Mouse (Mus musculus): ENCODE data around the gene Tex26. TPM values are rescaled to one million over a fixed set of nuclear protein-coding genes. Genes with fewer than 3 reads are reported as not detected.
A peak's percentile ranks its signal among the peaks of the same experiment; 100 is the strongest.

Tex26 gene
- polyA plus RNA-seq, 1 experiment from 2014 or later = 3.1 TPM

DNA sequence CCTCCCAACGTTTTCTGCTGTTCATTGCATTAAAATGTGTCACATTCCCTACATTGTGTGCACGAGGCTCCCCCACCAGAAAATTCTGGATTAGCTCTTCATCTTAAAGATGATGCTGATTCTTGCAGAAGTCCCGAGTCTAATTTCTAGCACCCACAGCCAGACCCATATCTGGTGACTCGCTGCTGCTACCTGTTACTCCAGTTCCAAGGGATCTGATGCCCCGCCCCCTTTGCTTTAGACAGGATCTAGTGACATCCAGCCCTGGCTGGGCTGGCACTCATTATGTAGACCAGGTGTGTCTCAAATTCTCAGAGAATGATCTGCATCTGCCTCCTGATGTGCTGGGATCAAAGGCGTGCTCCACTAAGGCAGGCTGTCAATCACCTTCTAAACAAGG, 2.3 kb upstream of the Tex26 start:
- H3K9me3 ChIP-seq (replicated peaks) = no peaks in the 10 kb centered on the region
- H3K4me3 ChIP-seq = no peak overlapping the region
- WGBS = 73% methylated on average over 6 of the region's 6 CpGs
- no peak overlapping the region for H3K27ac ChIP-seq
- no peak overlapping the region for H3K4me2 ChIP-seq
- H3K36me3 ChIP-seq (ENCODE audit: poor library complexity, severe bottlenecking) = no peaks in the 10 kb centered on the region
- H3K9ac ChIP-seq = no peak overlapping the region
- no peaks in the 10 kb centered on the region for H3K27me3 ChIP-seq
- peaks cover 38% of the 10 kb centered on the region for H3K4me1 ChIP-seq
- ATAC-seq = no peak

DNA sequence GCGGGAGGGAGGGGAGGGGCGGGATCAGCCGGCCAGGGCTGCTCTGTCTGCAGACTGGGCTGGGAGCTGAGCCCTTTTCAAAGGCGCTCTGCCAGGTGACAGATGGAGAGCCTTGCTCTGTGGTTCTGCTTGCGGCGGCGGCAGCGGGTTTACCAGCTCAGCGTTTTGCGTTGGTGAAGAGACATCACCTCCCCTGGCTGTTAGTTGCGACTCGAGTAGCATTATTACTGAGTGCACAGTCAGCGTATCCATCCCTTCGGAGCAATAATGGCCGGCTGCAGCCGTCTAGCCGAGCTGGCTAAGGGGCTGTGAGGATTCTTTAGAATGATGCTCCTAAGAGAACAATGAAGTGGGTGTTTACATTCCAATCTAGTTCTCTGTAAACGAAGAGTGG, 717 bp downstream of the Tex26 start:
- peak overlapping the region; percentile 73 for H3K4me2 ChIP-seq
- H3K27ac ChIP-seq = peak overlapping the region; percentile 99
- no peaks in the 10 kb centered on the region for H3K27me3 ChIP-seq
- H3K36me3 ChIP-seq (ENCODE audit: poor library complexity, severe bottlenecking) = no peaks in the 10 kb centered on the region
- H3K4me1 ChIP-seq = peaks cover 37% of the 10 kb centered on the region
- 0% methylated on average over 17 of the region's 18 CpGs for WGBS
- ATAC-seq = peak; percentile 87
- H3K9ac ChIP-seq = peak overlapping the region; percentile 72
- H3K4me3 ChIP-seq = peak overlapping the region; percentile 45
- H3K9me3 ChIP-seq (replicated peaks) = no peaks in the 10 kb centered on the region

DNA sequence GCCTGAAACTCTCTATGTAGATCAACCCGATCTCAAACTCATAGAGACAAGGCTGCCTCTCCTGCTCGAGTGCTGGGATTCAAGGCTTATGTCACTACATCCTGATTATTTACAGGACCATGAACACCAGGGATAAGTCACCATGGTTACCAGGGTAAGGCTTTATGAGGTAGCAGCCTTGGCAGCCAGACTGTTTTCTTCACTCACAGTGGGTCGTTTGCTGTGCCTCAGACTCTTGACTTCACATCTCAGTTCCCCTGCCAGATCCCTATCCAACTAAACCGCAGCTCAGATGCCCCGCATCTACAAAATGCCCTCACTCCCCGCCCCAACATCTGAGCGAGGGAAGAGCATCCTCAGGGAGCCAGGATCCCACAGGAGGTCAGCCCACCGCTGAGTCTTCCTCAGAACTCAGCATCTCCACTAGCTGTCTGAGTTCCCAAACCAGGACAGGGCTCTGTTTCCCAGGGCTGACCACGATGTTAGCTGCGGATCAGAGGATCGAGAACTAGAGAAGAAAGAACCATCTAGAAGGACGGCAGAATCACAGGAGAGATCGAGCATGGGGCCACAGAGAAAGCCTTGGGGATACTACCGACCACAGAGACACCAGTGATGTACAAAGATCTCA, 2.3 kb downstream of the Tex26 start:
- no peaks in the 10 kb centered on the region for H3K9me3 ChIP-seq (replicated peaks)
- H3K4me2 ChIP-seq = peak overlapping the region; percentile 17; the same call in 1 of the 2 replicates
- no peak overlapping the region for H3K4me3 ChIP-seq
- peaks cover 37% of the 10 kb centered on the region for H3K4me1 ChIP-seq
- H3K9ac ChIP-seq = no peak overlapping the region
- peak overlapping the region; percentile 99 for H3K27ac ChIP-seq
- peak; percentile 44 for ATAC-seq
- no peaks in the 10 kb centered on the region for H3K27me3 ChIP-seq
- H3K36me3 ChIP-seq (ENCODE audit: poor library complexity, severe bottlenecking) = no peaks in the 10 kb centered on the region
- WGBS = 30% methylated on average over 14 of the region's 14 CpGs

DNA sequence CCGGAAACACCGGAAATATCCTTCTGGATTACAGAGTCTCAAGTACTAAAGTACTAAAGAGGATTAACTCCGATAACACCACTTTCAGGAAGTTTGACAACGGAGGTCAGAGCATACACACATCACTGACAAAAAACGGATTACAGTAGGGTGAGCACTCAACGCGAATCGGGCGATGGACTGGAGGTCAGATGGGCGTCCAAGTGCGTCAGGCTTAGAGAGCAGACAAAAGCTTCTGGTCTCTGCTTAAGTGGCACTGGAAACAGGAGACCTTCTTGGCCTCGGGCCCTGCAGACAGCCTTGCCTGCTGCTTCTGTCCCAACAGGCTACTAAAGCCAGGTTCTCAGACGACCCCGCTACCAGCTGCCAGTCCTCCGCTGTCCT, 2.8 kb downstream of the Tex26 start:
- Histone ChIP-seq H3K9me3 (replicated peaks) (no peaks in the 10 kb centered on the region), H3K9ac (no peak overlapping the region), H3K36me3 (ENCODE audit: poor library complexity, severe bottlenecking) (no peaks in the 10 kb centered on the region), H3K27me3 (no peaks in the 10 kb centered on the region), H3K4me2 (0 out of 2 replicates have a peak overlapping the region, but pooled peaks have one; percentile 17), H3K4me3 (no peak overlapping the region), H3K4me1 (peaks cover 37% of the 10 kb centered on the region), H3K27ac (peak overlapping the region; percentile 99)
- no peak for ATAC-seq
- WGBS = 46% methylated on average over 15 of the region's 15 CpGs

DNA sequence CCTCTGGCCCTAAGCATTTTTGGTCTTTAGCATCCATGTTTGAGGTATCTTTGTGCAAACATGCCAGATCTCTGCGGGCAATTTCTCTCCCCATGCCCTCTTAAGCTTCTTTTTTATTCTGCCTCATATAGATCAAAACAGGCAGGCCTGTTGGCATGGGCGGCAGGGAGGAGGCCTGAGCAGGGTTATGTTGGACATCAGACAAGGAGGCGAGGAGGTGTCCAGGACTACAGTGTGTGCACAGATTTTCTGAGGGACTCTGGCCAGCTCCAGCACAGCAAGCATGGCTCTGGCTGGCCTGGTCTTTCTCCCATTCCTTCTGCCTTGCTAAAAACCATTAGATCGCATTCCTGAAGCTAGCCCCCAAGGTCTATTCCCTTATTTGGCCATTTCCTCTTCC, 5.0 kb downstream of the Tex26 start:
- Histone ChIP-seq H3K27me3 (no peaks in the 10 kb centered on the region), H3K27ac (no peak overlapping the region), H3K9ac (no peak overlapping the region), H3K4me1 (peaks cover 29% of the 10 kb centered on the region), H3K36me3 (ENCODE audit: poor library complexity, severe bottlenecking) (no peaks in the 10 kb centered on the region), H3K4me3 (no peak overlapping the region), H3K9me3 (replicated peaks) (no peaks in the 10 kb centered on the region; the same call in 1 of the 2 replicates), H3K4me2 (no peak overlapping the region)
- no peak for ATAC-seq
- WGBS = 91% methylated on average over 4 of the region's 4 CpGs

DNA sequence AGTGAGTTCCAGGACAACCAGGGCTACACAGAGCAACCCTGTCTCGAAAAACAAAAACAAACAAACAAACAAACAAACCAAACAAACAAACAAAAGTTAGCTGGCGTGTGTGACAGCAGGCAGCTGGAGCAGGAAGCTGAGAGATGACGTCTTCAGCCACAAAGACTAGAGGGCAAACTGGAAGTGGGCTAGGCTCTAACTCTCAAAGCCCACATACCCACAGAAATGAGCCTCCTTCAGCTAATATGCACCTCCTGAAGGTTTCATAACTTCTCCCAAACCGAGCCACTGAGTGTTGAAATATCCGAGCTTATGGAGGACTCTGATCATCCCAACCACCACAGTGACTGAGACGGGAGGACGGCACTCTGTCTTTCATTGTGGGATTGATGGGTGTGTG, 7.0 kb downstream of the Tex26 start:
- H3K27ac ChIP-seq = no peak overlapping the region
- H3K9me3 ChIP-seq (replicated peaks) = no peaks in the 10 kb centered on the region; the same call in 1 of the 2 replicates
- WGBS = 89% methylated on average over 7 of the region's 7 CpGs
- peaks cover 12% of the 10 kb centered on the region for H3K4me1 ChIP-seq
- H3K9ac ChIP-seq = no peak overlapping the region
- H3K27me3 ChIP-seq = no peaks in the 10 kb centered on the region
- ATAC-seq = no peak
- no peaks in the 10 kb centered on the region for H3K36me3 ChIP-seq (ENCODE audit: poor library complexity, severe bottlenecking)
- no peak overlapping the region for H3K4me3 ChIP-seq
- H3K4me2 ChIP-seq = no peak overlapping the region

DNA sequence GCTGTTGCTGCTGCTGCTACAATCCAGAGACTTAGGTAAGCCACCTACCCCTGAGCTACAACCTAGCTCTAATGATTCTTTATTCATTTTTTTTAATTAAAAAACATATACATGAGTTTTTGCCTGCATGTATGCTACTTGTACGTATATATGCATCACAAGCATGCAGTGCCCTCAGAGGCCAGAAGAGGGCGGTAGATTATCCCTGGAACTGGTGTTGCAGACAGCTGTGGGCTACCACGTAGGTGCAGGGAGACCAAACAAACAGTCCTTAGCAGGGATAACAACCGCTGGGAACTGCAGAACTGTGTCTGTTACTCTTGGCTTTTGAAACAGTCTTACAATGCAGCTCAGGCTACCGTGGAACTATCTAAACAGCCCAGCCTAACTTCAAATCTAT, 8.3 kb downstream of the Tex26 start:
- WGBS = 82% methylated on average over 5 of the region's 5 CpGs
- H3K27ac ChIP-seq = no peak overlapping the region

DNA sequence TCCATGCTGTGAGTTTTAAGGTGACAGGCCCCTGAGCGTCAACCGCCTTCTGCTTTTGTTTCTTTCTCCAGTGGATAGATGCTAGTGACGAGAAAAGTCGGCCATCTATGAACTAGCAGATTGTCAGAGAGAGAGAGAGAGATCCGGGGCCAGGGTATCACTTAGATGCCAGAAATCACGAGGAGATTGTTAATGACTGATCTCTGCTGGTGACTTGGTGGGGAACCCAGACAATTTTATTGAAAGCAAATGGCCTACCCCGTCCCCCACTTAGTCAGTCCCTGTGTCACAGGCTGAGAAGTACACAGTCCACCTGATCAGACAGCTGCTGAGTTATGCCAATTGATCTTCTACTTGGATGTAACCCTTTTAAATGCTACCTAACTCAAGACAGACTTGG, 9.9 kb downstream of the Tex26 start:
- Histone ChIP-seq H3K9me3 (replicated peaks) (no peaks in the 10 kb centered on the region; the same call in 1 of the 2 replicates), H3K4me3 (no peak overlapping the region), H3K36me3 (ENCODE audit: poor library complexity, severe bottlenecking) (no peaks in the 10 kb centered on the region), H3K27ac (no peak overlapping the region), H3K4me2 (no peak overlapping the region), H3K4me1 (no peaks in the 10 kb centered on the region), H3K9ac (no peak overlapping the region), H3K27me3 (no peaks in the 10 kb centered on the region)
- ATAC-seq = no peak
- WGBS = 75% methylated on average over 7 of the region's 7 CpGs

More for the DNA sequence above, 8.3 kb downstream of the Tex26 start:
- Histone ChIP-seq H3K27me3 (no peaks in the 10 kb centered on the region), H3K9me3 (replicated peaks) (no peaks in the 10 kb centered on the region; the same call in 1 of the 2 replicates), H3K4me3 (no peak overlapping the region), H3K4me2 (no peak overlapping the region), H3K36me3 (ENCODE audit: poor library complexity, severe bottlenecking) (no peaks in the 10 kb centered on the region), H3K4me1 (no peaks in the 10 kb centered on the region), H3K9ac (no peak overlapping the region)
- ATAC-seq = no peak

DNA sequence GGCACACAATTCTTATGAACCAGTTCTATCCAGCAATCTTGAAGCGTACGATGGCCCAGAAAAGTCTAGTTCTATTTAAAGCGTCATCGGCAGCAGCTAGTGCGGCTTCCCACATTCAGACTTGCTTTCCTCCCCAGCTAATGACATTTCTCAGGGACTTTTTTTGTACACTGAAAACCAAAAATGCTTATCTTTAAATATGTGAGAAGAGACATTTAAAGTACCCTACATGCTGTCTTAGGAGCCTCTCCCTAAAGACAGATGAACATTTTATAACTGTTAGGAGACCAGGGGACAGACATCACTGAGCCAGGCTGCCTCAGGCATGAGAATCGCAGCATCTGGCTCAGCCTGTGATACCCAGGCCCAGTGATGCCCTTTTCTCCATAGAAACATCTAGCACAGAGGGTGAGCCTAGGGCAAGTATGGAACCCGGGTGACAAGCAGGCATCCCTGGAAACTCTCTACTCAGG, 11.8 kb downstream of the Tex26 start:
- H3K4me3 ChIP-seq = no peak overlapping the region
- H3K9me3 ChIP-seq (replicated peaks) = no peaks in the 10 kb centered on the region; the same call in 1 of the 2 replicates
- 88% methylated on average over 7 of the region's 7 CpGs for WGBS
- H3K4me2 ChIP-seq = no peak overlapping the region
- no peaks in the 10 kb centered on the region for H3K36me3 ChIP-seq (ENCODE audit: poor library complexity, severe bottlenecking)
- H3K27ac ChIP-seq = no peak overlapping the region
- ATAC-seq = no peak
- H3K4me1 ChIP-seq = no peaks in the 10 kb centered on the region
- no peak overlapping the region for H3K9ac ChIP-seq
- no peaks in the 10 kb centered on the region for H3K27me3 ChIP-seq

DNA sequence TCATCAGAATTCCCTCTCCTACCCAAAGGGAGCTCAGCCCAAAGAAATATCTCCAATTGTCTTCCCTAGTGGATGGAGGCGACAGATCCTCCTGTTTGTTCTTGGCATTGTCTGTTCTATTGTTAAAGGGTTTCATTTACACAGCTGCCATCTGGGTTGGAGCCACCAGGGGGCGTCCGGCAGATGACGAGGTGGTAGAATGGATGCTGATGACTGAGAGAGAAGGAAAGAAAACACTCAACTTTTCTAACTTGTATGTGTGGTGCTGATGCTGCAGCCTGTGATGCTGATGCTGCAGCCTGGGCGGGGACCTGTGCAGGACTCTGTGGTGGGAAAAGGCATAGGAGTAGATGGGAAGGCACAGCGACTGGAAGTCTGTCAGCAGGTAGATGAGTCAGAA, 14.8 kb downstream of the Tex26 start:
- peak; percentile 52; the same call in 1 of the 2 replicates for ATAC-seq
- WGBS = 27% methylated on average over 6 of the region's 6 CpGs
- Histone ChIP-seq H3K4me2 (no peak overlapping the region), H3K36me3 (ENCODE audit: poor library complexity, severe bottlenecking) (no peaks in the 10 kb centered on the region), H3K27ac (no peak overlapping the region), H3K27me3 (no peaks in the 10 kb centered on the region), H3K9me3 (replicated peaks) (no peaks in the 10 kb centered on the region), H3K4me1 (peaks cover 6% of the 10 kb centered on the region), H3K9ac (no peak overlapping the region), H3K4me3 (no peak overlapping the region)

DNA sequence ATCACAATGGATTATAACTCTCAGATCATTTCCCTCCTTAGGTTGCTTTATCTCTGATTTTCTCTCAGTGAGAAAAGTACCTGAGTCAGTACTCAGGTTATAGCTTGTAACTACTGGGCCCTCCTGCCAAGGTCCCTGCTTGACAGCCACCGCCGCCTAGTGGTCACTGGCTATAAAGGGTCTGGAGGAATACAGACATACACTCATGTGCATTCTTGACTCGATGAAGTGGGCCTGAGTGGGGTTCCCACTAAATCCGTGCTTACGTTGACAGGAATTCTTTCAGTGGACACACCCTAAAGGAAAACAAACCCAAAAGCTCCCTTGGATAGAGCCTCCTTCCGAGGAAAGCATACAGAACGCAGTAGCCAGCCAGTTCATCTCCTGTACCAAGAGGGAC, 17.1 kb downstream of the Tex26 start:
- Histone ChIP-seq H3K4me2 (no peak overlapping the region), H3K36me3 (ENCODE audit: poor library complexity, severe bottlenecking) (no peaks in the 10 kb centered on the region), H3K4me3 (no peak overlapping the region), H3K9me3 (replicated peaks) (no peaks in the 10 kb centered on the region), H3K27me3 (no peaks in the 10 kb centered on the region), H3K9ac (no peak overlapping the region), H3K4me1 (peaks cover 17% of the 10 kb centered on the region), H3K27ac (no peak overlapping the region)
- WGBS = 91% methylated on average over 7 of the region's 7 CpGs
- no peak for ATAC-seq

DNA sequence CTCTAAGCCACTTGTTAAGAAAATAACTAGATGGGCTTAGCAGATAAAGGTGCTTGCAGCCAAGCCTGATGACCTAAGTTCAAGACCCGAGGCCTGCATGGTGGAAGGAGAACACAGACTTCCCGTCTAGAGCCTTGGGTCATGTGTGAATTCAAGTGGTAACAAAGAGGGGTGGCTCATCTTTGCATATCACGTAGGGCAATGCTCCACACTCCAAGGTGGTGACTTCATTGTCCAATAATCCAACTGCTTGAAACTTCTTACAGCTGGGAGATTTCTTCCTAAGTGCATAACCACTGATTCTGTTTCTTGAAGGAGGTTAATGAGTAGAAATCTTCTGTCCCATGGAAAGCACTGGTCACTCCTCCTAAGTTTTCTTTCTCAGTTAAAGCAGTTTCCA, 22.6 kb downstream of the Tex26 start:
- Histone ChIP-seq H3K27me3 (no peaks in the 10 kb centered on the region), H3K27ac (no peak overlapping the region), H3K4me1 (peaks cover 17% of the 10 kb centered on the region), H3K4me3 (no peak overlapping the region), H3K36me3 (ENCODE audit: poor library complexity, severe bottlenecking) (no peaks in the 10 kb centered on the region), H3K9me3 (replicated peaks) (no peaks in the 10 kb centered on the region), H3K9ac (no peak overlapping the region), H3K4me2 (no peak overlapping the region)
- WGBS = 85% methylated on average over 3 of the region's 3 CpGs
- ATAC-seq = no peak

DNA sequence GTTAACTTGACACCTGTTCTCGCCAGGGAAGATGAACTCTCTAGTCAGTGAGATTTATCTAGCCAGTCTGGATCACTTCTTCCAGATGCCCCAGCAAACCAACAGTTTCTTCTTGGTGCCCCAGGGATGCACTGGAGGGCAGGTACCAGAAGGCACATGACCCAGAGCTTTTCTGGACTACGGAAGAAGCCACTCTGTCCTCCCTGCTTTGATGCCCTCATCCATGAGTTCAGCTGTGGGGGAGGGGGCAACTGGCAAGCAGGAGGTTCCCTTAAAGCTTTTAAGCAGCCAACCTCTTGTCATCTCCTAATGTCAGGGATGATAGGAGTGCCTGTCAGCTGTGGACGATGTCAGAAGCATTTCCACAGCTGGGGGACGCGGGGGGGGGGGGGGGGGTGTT, 25.8 kb downstream of the Tex26 start:
- H3K4me3 ChIP-seq = no peak overlapping the region
- H3K36me3 ChIP-seq (ENCODE audit: poor library complexity, severe bottlenecking) = no peaks in the 10 kb centered on the region
- H3K9ac ChIP-seq = no peak overlapping the region
- H3K4me2 ChIP-seq = no peak overlapping the region
- H3K9me3 ChIP-seq (replicated peaks) = no peaks in the 10 kb centered on the region
- H3K4me1 ChIP-seq = peaks cover 11% of the 10 kb centered on the region
- H3K27me3 ChIP-seq = no peaks in the 10 kb centered on the region
- no peak overlapping the region for H3K27ac ChIP-seq
- WGBS = 45% methylated on average over 4 of the region's 5 CpGs
- no peak for ATAC-seq
